Mouse (Mus musculus): ENCODE measurements around the gene Gm13199. TPM values are rescaled to one million over a fixed set of nuclear protein-coding genes. Genes with fewer than 3 reads are reported as not detected.

Gm13199 gene
- polyA plus RNA-seq, 1 experiment from 2014 or later = 1.0 TPM

- no peak for ATAC-seq
- ChIA-PET CTCF (no interaction called here), POLR2A (no interaction called here)
- DNase-seq (ENCODE audit: low read depth, low spot score) = no peak
- in situ Hi-C loops (cut with MboI; ENCODE audit: low pct_unique_long_range_greater_than_20kb) = loop anchor here (25.0 kb wide), 1 partner anchor 910 kb away; the partner anchor contains the start of gene Phyh
- no peak for TF ChIP-seq CTCF (IDR thresholded peaks at IDR 0.05)
- H3K27me3 ChIP-seq = no peaks in the 10 kb centered on the region
Observed at GRCm38 (mm10) chr2:5822449-5822848, 40.3 kb downstream of the Gm13199 start.

DNA sequence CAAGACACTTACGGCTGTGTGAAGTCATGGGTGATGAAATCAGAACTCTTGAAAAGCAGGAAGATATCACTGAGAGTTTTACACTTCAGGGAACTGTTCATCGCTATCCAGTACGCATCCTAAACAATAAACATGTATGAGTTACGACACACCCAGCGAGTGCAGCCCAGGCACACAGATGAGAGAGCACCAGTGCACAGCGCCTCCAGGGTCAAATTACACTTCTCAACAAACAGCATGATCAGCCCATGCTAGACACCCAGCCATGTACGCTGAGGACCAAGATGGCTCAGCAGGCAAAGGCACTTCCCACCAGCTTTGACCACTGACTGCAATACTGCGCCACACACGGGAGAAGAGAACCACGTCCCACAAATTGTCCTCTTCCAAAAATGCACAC, 41.5 kb downstream of the Gm13199 start:
- ATAC-seq = no peak
- ChIA-PET CTCF (interaction anchor here (1.2 to 2.2 kb wide), 3 partner anchors 9 to 12 kb away, joined by 3 to 5 read pairs (median 3); no protein-coding TSS in a partner anchor), POLR2A (no interaction called here)
- H3K27me3 ChIP-seq = no peaks in the 10 kb centered on the region
- in situ Hi-C loops (cut with MboI; ENCODE audit: low pct_unique_long_range_greater_than_20kb) = loop anchor here (25.0 kb wide), 1 partner anchor 909 kb away; the partner anchor contains the start of gene Phyh
- no peak for DNase-seq (ENCODE audit: low read depth, low spot score)
- TF ChIP-seq CTCF (IDR thresholded peaks at IDR 0.05) = no peak

Other genes starting within 250 kb of the Gm13199 start
- gene Camk1d, start 148.4 kb downstream of the Gm13199 start, polyA plus RNA-seq (2021) = 2.0 TPM
- gene Nudt5, start 17.9 kb downstream of the Gm13199 start, polyA plus RNA-seq (2021) = 67.3 TPM
- 140 TPM for gene Cdc123, start 17.8 kb downstream of the Gm13199 start, polyA plus RNA-seq (2021)
- 54.6 TPM for gene Sec61a2, start 32.5 kb upstream of the Gm13199 start, polyA plus RNA-seq (2021)
- 1.0 TPM for gene Dhtkd1, start 79.9 kb upstream of the Gm13199 start, polyA plus RNA-seq (2021)
- gene Upf2, start 88.5 kb upstream of the Gm13199 start, polyA plus RNA-seq (2021) = 22.9 TPM

Data from Patski (cell line).